Comparison of ENCODE assay signal across 8 mouse cellular contexts in genomic region chr7:109751427-109752007, GRCm38 (mm10). TPM values are rescaled to one million over a fixed set of nuclear protein-coding genes. Genes with fewer than 3 reads are reported as not detected.
A peak's percentile ranks its signal among the peaks of the same experiment; 100 is the strongest.
DNase-seq lines count a peak whose midpoint lies in the region; ATAC-seq and TF ChIP-seq lines count a peak whose summit lies in the region.

No protein-coding gene starts in this region.

- WGBS in kidney, adult 2 months: 3% methylated on average over 13 of the region's 13 CpGs
- 3% methylated on average over 13 of the region's 13 CpGs for WGBS in embryonic facial prominence, embryonic 11.5 days
- WGBS in hindbrain, embryonic 16.5 days: 3% methylated on average over 13 of the region's 13 CpGs
- WGBS in macrophage (ENCODE audit: missing documents): 6% methylated on average over 13 of the region's 13 CpGs

- peak; percentile 43 for DNase-seq in kidney, adult 2 months
- no peak for DNase-seq in kidney, adult 8-10 months
- no peak for DNase-seq in embryonic facial prominence, embryonic 11.5 days (ENCODE audit: low spot score)
- DNase-seq in adrenal gland, adult (ENCODE audit: inconsistent age in 2 of 2, low spot score in 1 of 2): no peak
- DNase-seq in layer of hippocampus, adult 9-11 months: no peak
- DNase-seq in frontal cortex, postnatal 10 days (ENCODE audit: low spot score in 2 of 2): no peak

- peak overlapping the region; percentile 90 for H3K4me2 ChIP-seq in embryonic facial prominence, embryonic 11.5 days (ENCODE audit: low read depth, low read length)
- peak overlapping the region; percentile 66 for H3K4me2 ChIP-seq in hindbrain, embryonic 16.5 days (ENCODE audit: low read length)

- TF ChIP-seq CTCF in kidney, adult 2 months (conservative IDR thresholded peaks at IDR 0.05; ENCODE audit: insufficient read depth, insufficient read length, low read depth, low read length): no peak

- peaks cover 65% of the 10 kb centered on the region for H3K79me2 ChIP-seq in macrophage (ENCODE audit: inconsistent target)

- no peaks in the 10 kb centered on the region for H3K9me3 ChIP-seq in embryonic facial prominence, embryonic 11.5 days (replicated peaks; ENCODE audit: control insufficient read depth, low read length)
- no peaks in the 10 kb centered on the region for H3K9me3 ChIP-seq in hindbrain, embryonic 16.5 days (ENCODE audit: control insufficient read depth, low read length)

- H3K4me1 ChIP-seq in kidney, adult 2 months (ENCODE audit: control insufficient read depth, insufficient read depth, low read length): peaks cover 12% of the 10 kb centered on the region
- H3K4me1 ChIP-seq in embryonic facial prominence, embryonic 11.5 days (ENCODE audit: control insufficient read depth, insufficient read depth, low read length): no peaks in the 10 kb centered on the region
- H3K4me1 ChIP-seq in hindbrain, embryonic 16.5 days (ENCODE audit: control insufficient read depth, insufficient read depth, low read depth, low read length): peaks cover 21% of the 10 kb centered on the region

- no peaks in the 10 kb centered on the region for H3K36me3 ChIP-seq in kidney, adult 2 months (ENCODE audit: control insufficient read depth, insufficient read depth, low read length)
- H3K36me3 ChIP-seq in embryonic facial prominence, embryonic 11.5 days (replicated peaks; ENCODE audit: control insufficient read depth, insufficient read depth, low read depth, low read length): no peaks in the 10 kb centered on the region
- H3K36me3 ChIP-seq in hindbrain, embryonic 16.5 days (ENCODE audit: control insufficient read depth, insufficient read depth, low read length): peaks cover 8% of the 10 kb centered on the region; the same call in 1 of the 2 replicates
- peaks cover 8% of the 10 kb centered on the region; the same call in 1 of the 2 replicates for H3K36me3 ChIP-seq in macrophage (ENCODE audit: inconsistent target)

- no peaks in the 10 kb centered on the region for H3K27me3 ChIP-seq in kidney, adult 2 months (replicated peaks; ENCODE audit: control insufficient read depth, insufficient read depth, low read length)
- no peaks in the 10 kb centered on the region for H3K27me3 ChIP-seq in embryonic facial prominence, embryonic 11.5 days (ENCODE audit: control insufficient read depth, insufficient read depth, low read length)
- no peaks in the 10 kb centered on the region for H3K27me3 ChIP-seq in hindbrain, embryonic 16.5 days (replicated peaks; ENCODE audit: control insufficient read depth, insufficient read depth, low read length)

- H3K4me3 ChIP-seq in kidney, adult 2 months (ENCODE audit: insufficient read depth, low read depth, low read length): peak overlapping the region; percentile 72
- H3K4me3 ChIP-seq in embryonic facial prominence, embryonic 11.5 days (ENCODE audit: low read depth, low read length): peak overlapping the region; percentile 82
- peak overlapping the region; percentile 68 for H3K4me3 ChIP-seq in hindbrain, embryonic 16.5 days (ENCODE audit: low read length)
- peak overlapping the region; percentile 95 for H3K4me3 ChIP-seq in macrophage (ENCODE audit: inconsistent target)

- no peak for TF ChIP-seq POLR2A in kidney, adult 2 months (IDR thresholded peaks at IDR 0.05; ENCODE audit: low read depth, low read length)

- peak overlapping the region; percentile 89 for H3K9ac ChIP-seq in embryonic facial prominence, embryonic 11.5 days (replicated peaks; ENCODE audit: low read length)
- H3K9ac ChIP-seq in hindbrain, embryonic 16.5 days (ENCODE audit: low read depth, low read length): peak overlapping the region; percentile 95

- H3K27ac ChIP-seq in kidney, adult 2 months (ENCODE audit: insufficient read depth, low read depth, low read length): peak overlapping the region; percentile 83
- H3K27ac ChIP-seq in embryonic facial prominence, embryonic 11.5 days (replicated peaks; ENCODE audit: low read depth, low read length): no peak overlapping the region
- H3K27ac ChIP-seq in hindbrain, embryonic 16.5 days (ENCODE audit: low read depth, low read length): peak overlapping the region; percentile 87
- H3K27ac ChIP-seq in macrophage: peak overlapping the region; percentile 55

- ATAC-seq in embryonic facial prominence, embryonic 11.5 days (replicated peaks; ENCODE audit: insufficient number of reproducible peaks, low FRiP score, low TSS enrichment, low read depth): peak; percentile 73; the same call in 1 of the 2 replicates
- ATAC-seq in hindbrain, embryonic 16.5 days: peak; percentile 15

RNA-seq across cellular contexts. Expression of gene Tmem9b, which starts 1.2 kb away (rescaled TPM):
- 65.8 and 74.5 TPM in 2 replicates for polyA plus RNA-seq in kidney, adult 2 months (2012; rRNA removed)
- polyA plus RNA-seq in embryonic facial prominence, embryonic 11.5 days (2014; fragmentation: Nextera tagmentation; extraction: Ambion mirVana): 36.6 and 38.4 TPM in 2 replicates
- polyA plus RNA-seq in hindbrain, embryonic 16.5 days (2015; fragmentation: Nextera tagmentation; extraction: Ambion mirVana): 138 and 147 TPM in 2 replicates
- 10 to 100 TPM in 23 of 26 experiments, 1 to 10 TPM in 3; 9.4 to 23.5 (median 14.8) TPM for total RNA-seq in macrophage (2018; cell fraction: chromatin; rRNA removed)
- total RNA-seq in macrophage (2018; cell fraction: cytosol; rRNA removed): 100 to 1,000 TPM in 9 of 26 experiments, 10 to 100 TPM in 17; 71.4 to 123 (median 96.2) TPM
- total RNA-seq in macrophage (2018; cell fraction: nucleus; rRNA removed): 10 to 100 TPM; 21.6 to 96.8 (median 72.2) TPM
- polyA plus RNA-seq in macrophage (2018): 97.7 to 113 TPM (median 101 TPM) in 3 replicates

RNA-seq across cellular contexts. Expression of gene Ascl3, which starts 20.0 kb away (rescaled TPM):
- polyA plus RNA-seq in kidney, adult 2 months (2012; rRNA removed): 0.92 and 1.6 TPM in 2 replicates
- not detected in 2 replicates for polyA plus RNA-seq in embryonic facial prominence, embryonic 11.5 days (2014; fragmentation: Nextera tagmentation; extraction: Ambion mirVana)
- polyA plus RNA-seq in hindbrain, embryonic 16.5 days (2015; fragmentation: Nextera tagmentation; extraction: Ambion mirVana): 0.47 and 0.54 TPM in 2 replicates
- not detected for total RNA-seq in macrophage (2018; cell fraction: chromatin; rRNA removed)
- total RNA-seq in macrophage (2018; cell fraction: cytosol; rRNA removed): under 1 TPM in 10 of 26 experiments, not detected in 16; 0.18 to 0.75 (median 0.28) TPM
- not detected for total RNA-seq in macrophage (2018; cell fraction: nucleus; rRNA removed)
- polyA plus RNA-seq in macrophage (2018): not detected in 3 replicates

RNA-seq across cellular contexts. Expression of gene BC051019, which starts 27.9 kb away (rescaled TPM):
- 0.08 TPM in 1 of 2 replicates, not detected in the other for polyA plus RNA-seq in kidney, adult 2 months (2012; rRNA removed)
- polyA plus RNA-seq in embryonic facial prominence, embryonic 11.5 days (2014; fragmentation: Nextera tagmentation; extraction: Ambion mirVana): not detected in 2 replicates
- polyA plus RNA-seq in hindbrain, embryonic 16.5 days (2015; fragmentation: Nextera tagmentation; extraction: Ambion mirVana): 0.28 and 0.31 TPM in 2 replicates
- total RNA-seq in macrophage (2018; cell fraction: chromatin; rRNA removed): not detected
- not detected for total RNA-seq in macrophage (2018; cell fraction: cytosol; rRNA removed)
- total RNA-seq in macrophage (2018; cell fraction: nucleus; rRNA removed): not detected
- polyA plus RNA-seq in macrophage (2018): not detected in 3 replicates

RNA-seq across cellular contexts. Expression of gene Nrip3, which starts 30.3 kb away (rescaled TPM):
- polyA plus RNA-seq in kidney, adult 2 months (2012; rRNA removed): 1.6 and 1.7 TPM in 2 replicates
- 0.35 and 1.4 TPM in 2 replicates for polyA plus RNA-seq in embryonic facial prominence, embryonic 11.5 days (2014; fragmentation: Nextera tagmentation; extraction: Ambion mirVana)
- 16.4 and 21.6 TPM in 2 replicates for polyA plus RNA-seq in hindbrain, embryonic 16.5 days (2015; fragmentation: Nextera tagmentation; extraction: Ambion mirVana)
- total RNA-seq in macrophage (2018; cell fraction: chromatin; rRNA removed): under 1 TPM in 4 of 26 experiments, not detected in 22; 0.17 to 0.53 (median 0.25) TPM
- total RNA-seq in macrophage (2018; cell fraction: cytosol; rRNA removed): under 1 TPM in 5 of 26 experiments, not detected in 21; 0.03 to 0.09 (median 0.04) TPM
- total RNA-seq in macrophage (2018; cell fraction: nucleus; rRNA removed): under 1 TPM in 7 of 26 experiments, not detected in 19; 0.12 to 0.69 (median 0.18) TPM
- not detected in 3 replicates for polyA plus RNA-seq in macrophage (2018)

RNA-seq across cellular contexts. Expression of gene Akip1, which starts 48.0 kb away (rescaled TPM):
- 24.7 and 29.8 TPM in 2 replicates for polyA plus RNA-seq in kidney, adult 2 months (2012; rRNA removed)
- polyA plus RNA-seq in embryonic facial prominence, embryonic 11.5 days (2014; fragmentation: Nextera tagmentation; extraction: Ambion mirVana): 24.1 and 25.1 TPM in 2 replicates
- polyA plus RNA-seq in hindbrain, embryonic 16.5 days (2015; fragmentation: Nextera tagmentation; extraction: Ambion mirVana): 16.7 and 17.7 TPM in 2 replicates
- total RNA-seq in macrophage (2018; cell fraction: chromatin; rRNA removed): 10 to 100 TPM in 11 of 26 experiments, 1 to 10 TPM in 15; 2.5 to 25.6 (median 8.1) TPM
- 10 to 100 TPM; 32.9 to 63.7 (median 43.4) TPM for total RNA-seq in macrophage (2018; cell fraction: cytosol; rRNA removed)
- 10 to 100 TPM in 19 of 26 experiments, 1 to 10 TPM in 7; 3.5 to 21.2 (median 12.1) TPM for total RNA-seq in macrophage (2018; cell fraction: nucleus; rRNA removed)
- 38.0 to 49.5 TPM (median 47.1 TPM) in 3 replicates for polyA plus RNA-seq in macrophage (2018)
